Mouse (Mus musculus) bone marrow macrophage, adult 2 months (primary cell): ENCODE data around the gene Tcaim. TPM values are rescaled to one million over a fixed set of nuclear protein-coding genes. Genes with fewer than 3 reads are reported as not detected.
A peak's percentile ranks its signal among the peaks of the same experiment; 100 is the strongest.
"Not testable (repeated sequence)": the region's sequence is repeated elsewhere in the genome, so short reads cannot be mapped to it uniquely, and the experiment has no call there.

Experiments
- H3K27ac ChIP-seq: 2 replicates; pipeline ENCODE4 v1.5.1; 2012; ENCODE audit warnings: low read depth, low read length; ENCODE audit not compliant: insufficient read depth
- H3K4me1 ChIP-seq: 2 replicates; pipeline ENCODE4 v1.6.1; 2012; ENCODE audit warnings: low read length; ENCODE audit not compliant: control insufficient read depth, insufficient read depth
- H3K4me3 ChIP-seq: 2 replicates; pipeline ENCODE4 v1.5.1; 2012; ENCODE audit warnings: mild to moderate bottlenecking, low read length, moderate library complexity; ENCODE audit not compliant: insufficient read depth
- CTCF ChIP-seq: IDR thresholded peaks from 2 replicates; pipeline ENCODE4 v1.5.1; 2012; ENCODE audit warnings: low read depth, mild to moderate bottlenecking, low read length, moderate library complexity
- POLR2A ChIP-seq: IDR thresholded peaks from 2 replicates; pipeline ENCODE4 v1.6.1; 2012; ENCODE audit warnings: mild to moderate bottlenecking, low read depth, low read length, borderline replicate concordance
- polyA plus RNA-seq: library from polyadenylated mRNA; stranded (reverse); fragments of >200 nt; gene quantifications from 2 replicates; pipeline ENCODE4 v1.2.4, GENCODE M21; 2012; ENCODE audit not compliant: missing spikeins, insufficient read depth, insufficient read length

The Tcaim gene
- polyA plus RNA-seq, 1 experiment = 3.3 TPM

DNA sequence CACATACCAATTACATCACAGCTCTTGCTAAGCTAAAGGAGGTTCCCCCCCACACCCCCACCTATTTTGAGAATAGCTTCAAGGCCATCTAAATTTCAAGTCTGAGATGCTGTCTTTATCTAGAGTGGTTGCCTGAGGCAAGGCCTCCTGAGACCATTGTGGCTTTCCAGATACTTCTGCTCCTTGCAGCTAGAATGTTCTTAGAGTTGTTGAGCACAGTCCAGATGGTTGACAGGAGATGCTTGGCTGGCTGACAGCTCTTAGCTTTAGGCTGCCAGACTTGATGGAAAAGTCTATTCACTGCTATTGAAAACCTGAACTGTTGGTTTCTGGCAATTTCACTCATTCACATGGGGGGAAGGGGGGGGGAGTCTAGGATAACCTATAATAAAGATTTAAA is 40.8 kb downstream of the Tcaim start:
- H3K4me3 ChIP-seq = no peak overlapping the region
- no peaks in the 10 kb centered on the region for H3K4me1 ChIP-seq
- TF ChIP-seq POLR2A (no peak), CTCF (no peak)
- no peak overlapping the region for H3K27ac ChIP-seq

DNA sequence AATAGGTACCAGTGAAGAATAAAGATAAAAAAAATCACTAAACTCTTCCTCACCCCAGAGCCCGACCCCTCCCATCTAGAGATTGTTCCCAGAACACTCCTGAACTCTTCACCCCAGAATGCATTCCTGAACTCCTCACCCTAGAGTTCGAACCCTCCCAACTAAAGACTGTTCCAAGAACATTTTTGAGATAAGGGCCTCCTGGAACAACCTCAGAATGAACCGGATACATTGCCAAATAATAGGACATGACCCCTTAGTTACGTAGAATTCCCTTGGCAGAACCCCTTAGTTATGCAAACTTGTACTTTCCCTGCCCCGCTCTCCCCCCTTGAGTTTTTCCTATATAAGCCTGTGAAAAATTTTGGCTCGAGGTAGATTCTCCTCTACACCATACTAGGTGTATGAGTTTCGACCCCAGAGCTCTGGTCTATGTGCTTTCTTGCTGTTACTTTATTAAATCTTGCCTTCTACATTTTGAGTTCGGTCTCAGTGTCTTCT is 42.5 kb downstream of the Tcaim start:
- not testable (repeated sequence) for H3K4me3 ChIP-seq, H3K4me1 ChIP-seq, H3K27ac ChIP-seq

DNA sequence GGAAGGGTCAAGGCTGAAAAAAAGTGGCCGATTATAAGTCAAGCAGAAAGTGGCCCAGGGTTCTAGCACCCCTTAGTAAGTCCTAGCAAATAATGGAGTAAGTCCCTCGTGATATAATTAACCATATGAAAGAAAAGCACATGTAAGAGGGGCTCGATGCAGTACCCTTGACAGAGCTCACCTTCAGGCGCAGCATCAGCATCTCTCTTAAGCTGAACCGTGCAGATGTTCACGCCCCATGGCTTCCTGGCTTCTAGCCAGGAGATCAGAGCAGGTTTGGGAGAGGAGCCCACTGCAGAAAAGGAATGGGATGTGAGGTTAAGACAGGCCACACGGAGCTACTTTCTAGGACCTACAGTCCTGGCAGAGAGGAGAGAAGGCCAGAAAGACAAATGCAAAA is 49.2 kb downstream of the Tcaim start:
- TF ChIP-seq POLR2A (no peak), CTCF (no peak)
- no peak overlapping the region for H3K27ac ChIP-seq
- no peak overlapping the region for H3K4me3 ChIP-seq
- H3K4me1 ChIP-seq = no peaks in the 10 kb centered on the region

DNA sequence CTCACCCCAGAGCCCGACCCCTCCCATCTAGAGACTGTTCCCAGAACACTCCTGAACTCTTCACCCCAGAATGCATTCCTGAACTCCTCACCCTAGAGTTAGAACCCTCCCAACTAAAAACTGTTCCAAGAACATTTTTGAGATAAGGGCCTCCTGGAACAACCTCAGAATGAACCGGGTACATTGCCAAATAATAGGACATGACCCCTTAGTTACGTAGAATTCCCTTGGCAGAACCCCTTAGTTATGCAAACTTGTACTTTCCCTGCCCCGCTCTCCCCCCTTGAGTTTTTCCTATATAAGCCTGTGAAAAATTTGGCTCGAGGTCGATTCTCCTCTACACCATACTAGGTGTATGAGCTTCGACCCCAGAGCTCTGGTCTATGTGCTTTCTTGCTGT is 49.8 kb downstream of the Tcaim start:
- not testable (repeated sequence) for H3K4me1 ChIP-seq, H3K4me3 ChIP-seq, H3K27ac ChIP-seq

DNA sequence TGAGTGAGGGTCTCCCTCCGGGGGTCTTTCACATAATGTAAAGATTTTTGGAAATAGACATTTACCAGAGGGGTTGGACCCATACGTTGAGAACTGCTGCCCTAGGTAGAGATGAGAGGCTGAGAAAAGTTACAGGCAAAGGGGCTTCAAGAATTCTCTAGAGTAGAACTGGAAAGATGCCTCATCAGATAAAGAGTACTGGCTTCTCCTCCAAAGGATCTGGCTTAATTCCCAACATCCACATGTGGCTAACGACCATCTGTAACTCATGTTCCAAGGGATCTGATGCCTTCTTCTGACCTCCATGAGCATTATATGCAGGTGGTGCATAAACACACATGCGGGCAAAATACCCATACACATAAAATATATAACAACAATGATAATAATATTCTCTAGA is 50.3 kb downstream of the Tcaim start:
- Histone ChIP-seq H3K4me1 (peaks cover 2% of the 10 kb centered on the region), H3K4me3 (no peak overlapping the region)
- TF ChIP-seq CTCF = no peak
- TF ChIP-seq POLR2A = no peak

DNA sequence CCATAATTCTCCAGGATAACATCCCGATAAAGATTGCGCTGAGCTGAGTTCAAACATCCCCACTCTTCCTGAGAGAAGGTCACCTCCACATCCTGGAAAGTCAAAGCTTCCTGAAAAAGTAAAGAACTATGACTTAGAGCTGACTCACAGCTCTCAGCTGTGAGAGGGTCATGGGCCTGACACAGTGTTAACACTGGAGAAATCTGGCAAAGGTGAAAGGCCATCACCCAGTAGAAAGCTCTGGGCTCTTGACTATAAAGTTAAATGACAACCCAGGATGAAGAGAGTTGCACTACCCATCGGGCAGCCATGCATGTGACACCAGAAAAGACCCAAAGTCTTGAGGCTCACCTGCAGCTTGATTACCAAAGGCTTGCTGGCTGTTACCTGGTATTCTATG is 51.4 kb downstream of the Tcaim start:
- TF ChIP-seq CTCF = no peak
- no peak for TF ChIP-seq POLR2A
- no peak overlapping the region for H3K27ac ChIP-seq
- H3K4me3 ChIP-seq = no peak overlapping the region
- H3K4me1 ChIP-seq = peaks cover 7% of the 10 kb centered on the region

More for the DNA sequence above, 50.3 kb downstream of the Tcaim start:
- no peak overlapping the region for H3K27ac ChIP-seq

DNA sequence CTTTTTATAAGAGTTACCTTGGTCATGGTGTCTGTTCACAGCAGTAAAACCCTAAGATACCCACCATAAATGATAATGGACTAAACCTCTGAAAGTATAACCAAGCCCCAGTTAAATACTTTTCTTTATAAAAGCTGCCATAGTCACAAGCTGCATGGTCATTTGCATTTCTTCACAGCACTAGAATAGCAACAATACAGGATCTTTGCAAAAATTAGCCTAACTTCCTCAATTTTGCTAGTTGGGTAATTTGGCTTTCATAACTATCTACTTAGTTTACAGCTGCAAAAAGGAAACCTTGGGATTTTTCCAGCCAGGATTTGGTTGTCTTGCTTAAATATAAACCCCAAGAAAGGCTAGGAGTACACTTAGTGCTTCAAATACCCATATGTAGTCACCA is 55.4 kb downstream of the Tcaim start:
- peaks cover 15% of the 10 kb centered on the region for H3K4me1 ChIP-seq
- no peak overlapping the region for H3K4me3 ChIP-seq
- peak overlapping the region; percentile 78 for H3K27ac ChIP-seq
- TF ChIP-seq CTCF = no peak
- no peak for TF ChIP-seq POLR2A

DNA sequence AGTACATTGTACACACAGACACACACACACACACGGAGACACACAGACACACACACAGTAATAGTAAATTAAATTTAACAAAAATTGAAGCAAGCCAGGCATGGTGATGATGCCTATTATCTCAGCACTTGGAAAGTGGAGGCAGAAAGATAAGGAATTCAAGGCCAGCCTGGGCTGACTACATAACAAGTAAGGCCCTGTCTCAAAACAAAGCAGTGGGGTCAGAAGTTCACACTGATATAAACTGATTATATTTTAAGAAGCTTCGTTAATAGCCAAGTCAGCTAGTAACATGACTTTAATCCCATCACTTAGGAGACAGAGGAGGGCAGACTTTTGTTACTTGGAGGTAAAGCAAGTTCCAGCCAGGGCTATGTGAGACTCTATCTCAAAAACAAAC is 58.4 kb downstream of the Tcaim start:
- Histone ChIP-seq H3K4me1 (peaks cover 15% of the 10 kb centered on the region), H3K27ac (no peak overlapping the region), H3K4me3 (no peak overlapping the region)
- TF ChIP-seq POLR2A (no peak), CTCF (no peak)

DNA sequence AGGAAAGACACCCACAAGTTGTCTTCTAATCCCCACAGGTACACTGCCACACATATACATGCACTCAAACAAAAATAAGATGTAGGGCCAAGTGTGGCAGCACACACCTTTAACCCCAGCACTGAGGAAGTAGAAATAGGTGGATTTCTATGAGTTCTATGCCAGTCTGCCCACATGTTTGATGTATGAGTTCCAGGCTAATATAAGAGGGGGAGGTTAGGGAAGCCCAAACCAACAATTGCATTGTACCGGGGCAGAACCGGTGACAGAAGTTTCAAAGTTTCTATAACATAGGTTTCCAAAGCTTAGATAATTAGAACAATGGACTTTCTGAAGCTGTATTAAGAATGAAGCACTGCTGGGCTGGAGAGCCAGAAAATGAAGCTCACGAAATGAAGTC is 59.5 kb downstream of the Tcaim start:
- Histone ChIP-seq H3K4me1 (peaks cover 15% of the 10 kb centered on the region), H3K4me3 (peak overlapping the region; percentile 43), H3K27ac (no peak overlapping the region)
- TF ChIP-seq POLR2A = no peak
- TF ChIP-seq CTCF = no peak

DNA sequence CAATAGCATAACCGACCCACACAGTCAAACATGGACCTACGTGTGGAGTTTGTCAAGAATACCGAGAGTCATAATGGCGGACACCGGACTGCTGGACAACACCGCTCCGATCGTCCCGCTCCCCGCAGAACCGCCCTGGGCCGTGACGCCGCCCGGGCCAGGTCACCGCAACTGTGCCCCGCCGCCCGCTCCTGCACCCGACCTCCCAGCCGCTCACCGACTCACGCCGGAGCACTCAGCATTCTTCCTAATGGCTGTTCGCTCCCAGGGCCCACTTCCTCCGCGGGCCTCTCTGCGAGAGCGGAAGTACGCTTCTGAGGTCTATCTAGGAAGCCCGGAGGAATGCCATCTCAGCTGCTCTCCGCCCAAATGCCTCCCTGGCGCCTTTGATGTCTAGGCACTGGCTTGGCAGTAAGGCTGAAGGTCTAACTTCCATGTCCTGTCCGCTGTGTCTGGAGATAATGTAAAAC is 60.4 kb downstream of the Tcaim start, which contains the start of gene Zfp445:
Gene Zfp445, minus strand, starts transcription at position 310 of the 470 bp plus-strand sequence.
- TF ChIP-seq CTCF = no peak
- no peak for TF ChIP-seq POLR2A
- H3K4me1 ChIP-seq = peaks cover 13% of the 10 kb centered on the region
- peak within 1 kb of the TSS; percentile 95 for H3K4me3 ChIP-seq
- H3K27ac ChIP-seq = peak within 1 kb of the TSS; percentile 59

DNA sequence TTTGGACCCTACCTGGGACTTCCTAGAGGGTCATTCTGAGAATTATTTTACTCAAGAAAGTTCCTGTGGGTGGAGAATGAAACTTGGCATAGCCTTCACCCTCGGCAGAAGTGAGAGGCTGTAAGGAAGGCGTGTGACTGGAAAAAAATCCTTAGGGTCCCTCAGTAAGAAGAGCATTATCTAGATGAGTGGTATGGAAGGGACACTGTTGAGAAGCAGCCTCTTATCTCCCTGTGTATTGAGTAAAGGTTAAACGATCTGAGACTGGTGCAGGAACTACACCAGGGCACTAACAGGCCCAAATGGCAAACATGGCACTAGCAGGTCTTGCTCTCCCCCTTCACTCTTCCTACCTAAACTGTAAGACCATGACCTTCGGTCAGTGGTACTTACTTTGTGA is 60.9 kb downstream of the Tcaim start:
- Histone ChIP-seq H3K27ac (no peak overlapping the region), H3K4me3 (0 out of 2 replicates have a peak overlapping the region, but pooled peaks have one; percentile 95), H3K4me1 (peaks cover 10% of the 10 kb centered on the region)
- TF ChIP-seq POLR2A = no peak
- TF ChIP-seq CTCF = no peak
